Mouse (Mus musculus): ENCODE results near the gene Zfp78. TPM values are rescaled to one million over a fixed set of nuclear protein-coding genes. Genes with fewer than 3 reads are reported as not detected.

Zfp78 gene
- polyA plus RNA-seq, 1 experiment = 4.7 TPM

DNA sequence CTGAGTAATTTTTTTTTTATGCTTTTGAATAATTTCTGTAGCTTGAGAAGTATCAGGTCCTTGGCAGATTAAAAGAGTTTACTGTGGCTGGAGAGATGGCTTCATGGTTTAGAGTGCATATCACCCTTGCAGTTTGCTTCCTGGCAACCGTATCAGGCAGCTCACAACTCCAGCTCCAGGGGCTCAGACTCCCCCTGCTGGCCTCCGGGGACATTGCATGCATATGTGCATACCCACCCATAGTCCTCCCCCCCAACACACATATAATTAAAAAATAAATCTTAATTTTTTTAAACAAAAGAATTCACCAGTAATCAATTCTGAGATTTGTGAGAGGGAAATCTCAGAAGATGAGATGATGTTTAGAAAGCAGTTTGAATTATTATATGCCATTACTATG lies 67.3 kb downstream of the Zfp78 start:
- no peak for DNase-seq
- TF ChIP-seq POLR2A (IDR thresholded peaks at IDR 0.05; ENCODE audit: borderline replicate concordance, insufficient read depth, low read length) (no peak), CTCF (IDR thresholded peaks at IDR 0.05; ENCODE audit: borderline replicate concordance, insufficient read depth, low read depth, low read length) (peak; percentile 43; the same call in 1 of the 2 replicates)
- no peak overlapping the region for H3K4me3 ChIP-seq (replicated peaks; ENCODE audit: insufficient read depth, low read depth, low read length)
- no peaks in the 10 kb centered on the region for H3K27me3 ChIP-seq (ENCODE audit: control insufficient read depth, insufficient read depth, low read length)
- 39% methylated on average over 2 of the region's 2 CpGs for WGBS
- no peaks in the 10 kb centered on the region for H3K4me1 ChIP-seq (ENCODE audit: control insufficient read depth, insufficient read depth, low read length)
- no peak overlapping the region for H3K27ac ChIP-seq (ENCODE audit: insufficient read depth, low read length)

Other genes starting within 250 kb of the Zfp78 start
- 45.2 and 45.9 TPM in 2 replicates for gene Zfp787, start 207.3 kb upstream of the Zfp78 start, polyA plus RNA-seq (2012; rRNA removed)
- 52.0 and 52.2 TPM in 2 replicates for gene Zfp444, start 191.1 kb upstream of the Zfp78 start, polyA plus RNA-seq (2012; rRNA removed)
- gene Galp, start 166.2 kb upstream of the Zfp78 start, polyA plus RNA-seq (2012; rRNA removed) = not detected in 2 replicates
- not detected in 2 replicates for gene Zscan5b, start 141.0 kb upstream of the Zfp78 start, polyA plus RNA-seq (2012; rRNA removed)
- not detected in 2 replicates for gene Epp13, start 110.6 kb upstream of the Zfp78 start, polyA plus RNA-seq (2012; rRNA removed)
- 7.9 and 8.8 TPM in 2 replicates for gene Zfp667, start 76.7 kb upstream of the Zfp78 start, polyA plus RNA-seq (2012; rRNA removed)
- gene Zfp583, start 32.0 kb upstream of the Zfp78 start, polyA plus RNA-seq (2012; rRNA removed) = 5.6 and 6.9 TPM in 2 replicates
- gene Gm3854, start 19.5 kb upstream of the Zfp78 start, polyA plus RNA-seq (2012; rRNA removed) = 3.0 and 3.2 TPM in 2 replicates
- 8.7 and 9.4 TPM in 2 replicates for gene Zfp28, start 20.0 kb downstream of the Zfp78 start, polyA plus RNA-seq (2012; rRNA removed)
- gene Smim17, start 35.4 kb downstream of the Zfp78 start, polyA plus RNA-seq (2012; rRNA removed) = 16.1 and 19.1 TPM in 2 replicates
- gene Gm20715, start 47.0 kb downstream of the Zfp78 start, polyA plus RNA-seq (2012; rRNA removed) = 0.22 and 0.31 TPM in 2 replicates
- 2.3 and 2.7 TPM in 2 replicates for gene Olfr1344, start 75.4 kb downstream of the Zfp78 start, polyA plus RNA-seq (2012; rRNA removed)
- gene Olfr1336, start 92.9 kb downstream of the Zfp78 start, polyA plus RNA-seq (2012; rRNA removed) = not detected in 2 replicates
- not detected in 2 replicates for gene Olfr1346, start 103.8 kb downstream of the Zfp78 start, polyA plus RNA-seq (2012; rRNA removed)
- gene Olfr5, start 123.7 kb downstream of the Zfp78 start, polyA plus RNA-seq (2012; rRNA removed) = not detected in 2 replicates
- not detected in 2 replicates for gene Olfr1347, start 136.5 kb downstream of the Zfp78 start, polyA plus RNA-seq (2012; rRNA removed)
- not detected in 2 replicates for gene Olfr1348, start 145.5 kb downstream of the Zfp78 start, polyA plus RNA-seq (2012; rRNA removed)
- gene Olfr1349, start 159.7 kb downstream of the Zfp78 start, polyA plus RNA-seq (2012; rRNA removed) = not detected in 2 replicates
- not detected in 2 replicates for gene Olfr1350, start 201.6 kb downstream of the Zfp78 start, polyA plus RNA-seq (2012; rRNA removed)